Mouse (Mus musculus): ENCODE measurements at regions not wholly inside any gene's neighbourhood (a gene's known extent, or its start where the extent isn't known, plus 50 kb on each side); places are given as distances from the start of the nearest gene placed in this dataset.

- TF ChIP-seq GATA1 (IDR thresholded peaks at IDR 0.05; ENCODE audit: borderline replicate concordance, low read length) (no peak), FLI1 (IDR thresholded peaks at IDR 0.05; ENCODE audit: low read length) (no peak)
Observed at GRCm38 (mm10) chr3:118480515-118481248, 81.2 kb upstream of the Dpyd start.

All from megakaryocyte, embryonic 14.5 days (primary cell).